Mouse (Mus musculus) thymus, adult 2 months (tissue): ENCODE results near the gene Mboat1. TPM values are rescaled to one million over a fixed set of nuclear protein-coding genes. Genes with fewer than 3 reads are reported as not detected.

Experiments used
- DNase-seq: peaks from one replicate; pipeline ENCODE4 v3.0.0; 2021
- H3K27ac ChIP-seq: fragments of 200-500 bp; 2 replicates; pipeline ENCODE4 v1.5.1; 2012; ENCODE audit warnings: low read length, control low read depth; ENCODE audit not compliant: control insufficient read depth, insufficient read depth
- H3K27me3 ChIP-seq: fragments of 200-500 bp; 2 replicates; pipeline ENCODE4 v1.6.1; 2012; ENCODE audit warnings: mild to moderate bottlenecking, low read length, moderate library complexity, mixed read lengths; ENCODE audit not compliant: control insufficient read depth, insufficient read depth
- H3K36me3 ChIP-seq: fragments of 200-500 bp; 2 replicates; pipeline ENCODE4 v1.6.1; 2012; ENCODE audit warnings: mild to moderate bottlenecking, low read length, moderate library complexity; ENCODE audit not compliant: control insufficient read depth, insufficient read depth
- H3K4me1 ChIP-seq: fragments of 200-500 bp; replicated peaks from 2 replicates; pipeline ENCODE4 v1.6.1; 2012; ENCODE audit warnings: low read length; ENCODE audit not compliant: control insufficient read depth, insufficient read depth
- H3K4me3 ChIP-seq: fragments of 200-500 bp; 2 replicates; pipeline ENCODE4 v1.5.1; 2012; ENCODE audit warnings: mild to moderate bottlenecking, low read length, control low read depth, moderate library complexity; ENCODE audit not compliant: control insufficient read depth, insufficient read depth
- CTCF ChIP-seq: fragments of 200-500 bp; IDR thresholded peaks from 2 replicates; pipeline ENCODE4 v1.5.1; 2012; ENCODE audit warnings: mild to moderate bottlenecking, control low read depth, low read length, moderate library complexity, borderline replicate concordance; ENCODE audit not compliant: control insufficient read depth, poor library complexity, insufficient read depth; ENCODE audit errors: extremely low read depth
- POLR2A ChIP-seq: fragments of 200-500 bp; IDR thresholded peaks from 2 replicates; pipeline ENCODE4 v1.6.1; 2012; ENCODE audit warnings: mild to moderate bottlenecking, low read length, control low read depth, moderate library complexity; ENCODE audit not compliant: control insufficient read depth, poor library complexity, insufficient read depth; ENCODE audit errors: extremely low read depth
- WGBS: fragments of 180-500 bp; shearing (Covaris S2); methylation state at CpG from one replicate; pipeline ENCODE4 v1.1.7; 2018; 5-methylcytosine and 5-hydroxymethylcytosine counted together
- polyA plus RNA-seq: library from polyadenylated mRNA; depleted of rRNA; stranded (reverse); fragments of >200 nt; gene quantifications from 2 replicates; pipeline ENCODE4 v1.2.3, GENCODE M21; 2012; rRNA removed

Mboat1 gene
- polyA plus RNA-seq, 1 experiment = 7.2 TPM

DNA sequence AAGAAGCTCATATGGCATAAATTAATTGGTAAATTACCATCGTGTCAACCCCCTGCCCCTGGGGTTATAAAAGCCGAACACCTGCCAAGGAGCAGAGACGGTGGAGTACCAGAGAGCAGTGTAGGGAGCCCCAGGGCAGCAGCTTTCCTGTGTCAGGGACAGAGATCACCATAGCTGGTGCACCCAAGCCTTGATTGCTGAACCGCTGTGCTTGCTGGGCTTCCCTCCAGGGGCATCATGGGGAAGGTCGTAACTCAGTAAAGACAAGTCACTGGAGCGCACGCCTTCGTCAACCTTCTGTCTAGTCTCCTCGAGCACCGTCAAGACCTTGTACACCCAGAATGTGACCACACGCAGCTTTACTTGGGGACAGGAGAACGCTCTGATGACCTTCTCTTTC lies 128.0 kb downstream of the Mboat1 start:
- no peaks in the 10 kb centered on the region for H3K27me3 ChIP-seq
- no peak overlapping the region for H3K4me3 ChIP-seq
- H3K36me3 ChIP-seq = no peaks in the 10 kb centered on the region
- TF ChIP-seq POLR2A (no peak), CTCF (no peak)
- H3K27ac ChIP-seq = no peak overlapping the region
- 54% methylated on average over 12 of the region's 12 CpGs for WGBS
- DNase-seq = no peak
- peaks cover 3% of the 10 kb centered on the region; the same call in 1 of the 2 replicates for H3K4me1 ChIP-seq

DNA sequence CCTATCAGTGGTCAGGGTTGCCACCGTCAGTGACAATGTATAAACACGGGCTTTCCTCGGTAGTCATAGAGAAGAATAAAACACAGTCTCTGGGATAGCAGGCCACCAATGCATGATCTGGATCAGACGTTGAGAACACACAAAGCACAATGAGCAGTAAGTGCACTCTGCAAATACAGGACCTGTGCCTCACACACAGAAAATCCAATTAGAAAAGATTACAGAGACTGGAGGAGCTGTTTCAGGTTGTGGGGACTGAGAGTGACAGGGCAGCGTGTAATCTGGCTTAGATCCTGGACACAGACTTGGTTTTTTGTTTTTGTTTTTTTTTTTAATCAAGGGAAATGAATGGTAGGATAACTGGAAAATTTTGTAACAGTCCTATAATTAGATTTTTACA lies 128.5 kb downstream of the Mboat1 start:
- 60% methylated on average over 5 of the region's 5 CpGs for WGBS
- TF ChIP-seq CTCF (no peak), POLR2A (no peak)
- Histone ChIP-seq H3K4me1 (peaks cover 3% of the 10 kb centered on the region; the same call in 1 of the 2 replicates), H3K27ac (no peak overlapping the region), H3K27me3 (no peaks in the 10 kb centered on the region), H3K36me3 (no peaks in the 10 kb centered on the region), H3K4me3 (no peak overlapping the region)
- DNase-seq = no peak

DNA sequence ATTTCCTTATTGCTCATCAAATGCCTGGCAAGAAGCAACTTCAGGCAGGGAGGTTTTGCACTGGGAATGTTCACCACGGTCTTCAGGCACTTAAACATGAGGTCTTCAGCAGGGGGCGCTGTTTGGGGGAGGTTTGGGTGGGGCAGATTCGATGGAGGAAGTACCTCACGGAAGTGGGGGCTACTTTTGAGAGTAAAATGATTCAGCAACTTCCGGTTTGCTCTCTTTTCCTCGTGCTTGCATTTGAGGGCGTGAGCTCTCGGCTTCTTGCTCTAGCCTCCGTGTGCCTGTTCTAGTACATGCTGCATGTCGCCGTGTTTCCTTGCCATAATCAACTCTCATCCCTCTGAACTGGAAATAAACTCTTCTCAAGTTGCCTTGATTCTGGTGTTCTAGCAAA lies 129.7 kb downstream of the Mboat1 start:
- WGBS = 86% methylated on average over 11 of the region's 11 CpGs
- H3K27ac ChIP-seq = no peak overlapping the region
- no peak for TF ChIP-seq CTCF
- no peak for TF ChIP-seq POLR2A
- H3K4me1 ChIP-seq = peaks cover 3% of the 10 kb centered on the region; the same call in 1 of the 2 replicates
- DNase-seq = no peak
- H3K4me3 ChIP-seq = no peak overlapping the region
- no peaks in the 10 kb centered on the region for H3K27me3 ChIP-seq
- H3K36me3 ChIP-seq = no peaks in the 10 kb centered on the region

DNA sequence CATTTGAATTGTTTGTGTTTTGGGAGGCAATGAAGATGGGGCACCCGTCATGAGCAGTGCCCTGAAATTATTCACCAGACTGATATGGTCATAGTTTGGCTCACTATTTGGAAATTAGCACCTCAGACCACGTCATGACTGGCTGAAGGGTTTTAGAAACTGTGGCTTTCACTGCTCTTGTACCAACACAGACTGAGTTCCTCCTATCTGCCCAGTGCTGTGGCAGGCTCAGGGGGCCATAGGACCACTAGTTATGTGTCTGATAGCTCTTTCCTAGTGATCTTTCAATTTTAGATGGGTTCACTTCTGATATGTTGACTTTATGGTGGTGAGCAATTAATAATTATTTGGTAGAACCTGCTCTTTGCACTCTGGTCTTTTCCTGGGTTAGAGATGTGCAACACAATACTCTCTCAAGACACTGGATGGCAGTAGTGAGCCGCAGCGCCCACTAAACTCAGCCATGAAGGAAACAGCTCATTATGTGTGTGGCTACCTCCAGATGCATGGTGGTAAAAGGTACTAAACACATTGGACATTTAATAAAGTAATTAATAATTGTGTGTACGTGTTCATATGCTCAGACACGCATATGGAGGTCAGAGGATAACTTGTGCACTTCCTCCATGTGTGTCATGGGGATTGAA lies 135.9 kb downstream of the Mboat1 start:
- Histone ChIP-seq H3K27me3 (no peaks in the 10 kb centered on the region), H3K4me1 (no peaks in the 10 kb centered on the region), H3K27ac (no peak overlapping the region), H3K36me3 (no peaks in the 10 kb centered on the region), H3K4me3 (no peak overlapping the region)
- WGBS = 29% methylated on average over 6 of the region's 6 CpGs
- DNase-seq = peak; percentile 32
- TF ChIP-seq POLR2A (no peak), CTCF (no peak)

Other genes starting within 250 kb of the Mboat1 start
- 7.1 and 8.4 TPM in 2 replicates for gene E2f3, start 150.4 kb upstream of the Mboat1 start, polyA plus RNA-seq
- 1.4 and 2.9 TPM in 2 replicates for gene Agtr1a, start 200.0 kb downstream of the Mboat1 start, polyA plus RNA-seq